Mouse (Mus musculus) limb, embryonic 13.5 days (tissue): Measurements from ENCODE around the gene Col19a1. TPM values are rescaled to one million over a fixed set of nuclear protein-coding genes. Genes with fewer than 3 reads are reported as not detected.

ENCODE experiments used
- polyA plus RNA-seq: library from polyadenylated mRNA; unstranded; fragments of >200 nt; fragmentation: Nextera tagmentation; extraction: Ambion mirVana; gene quantifications from 2 replicates; pipeline ENCODE4 v1.2.1, GENCODE M21; 2015

Col19a1 gene
- polyA plus RNA-seq, 1 experiment from 2014 or later, result 6.5 TPM

Other genes with a start within 250 kb of the Col19a1 start
- 28.7 and 36.3 TPM in 2 replicates for gene Lmbrd1, start 91.2 kb upstream of the Col19a1 start, polyA plus RNA-seq